Mouse (Mus musculus): ENCODE measurements at regions not wholly inside any gene's neighbourhood (a gene's known extent, or its start where the extent isn't known, plus 50 kb on each side); places are given as distances from the start of the nearest gene placed in this dataset.

DNA sequence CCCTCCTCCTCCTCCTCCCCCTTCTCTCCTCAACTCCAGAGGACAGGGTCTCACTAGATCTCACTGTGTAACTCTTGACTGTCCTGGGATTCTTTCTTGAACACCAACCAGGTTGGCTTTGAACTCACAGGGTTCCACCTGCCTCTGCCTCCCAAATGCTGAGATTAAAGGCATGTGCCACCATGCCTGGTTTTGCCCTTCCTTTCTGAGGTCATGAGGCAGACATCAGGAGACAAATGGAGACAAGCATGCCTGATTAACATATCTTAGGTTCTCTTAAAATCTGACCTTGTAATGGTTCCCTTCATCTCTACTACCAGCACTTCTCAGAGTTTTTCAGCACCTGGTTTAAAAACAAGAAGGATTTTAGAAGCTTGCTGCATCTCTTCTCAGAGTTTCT lies 143.5 kb downstream of the Gm10260 start:
- H3K27ac ChIP-seq (ENCODE audit: poor library complexity, severe bottlenecking): no peak overlapping the region

DNA sequence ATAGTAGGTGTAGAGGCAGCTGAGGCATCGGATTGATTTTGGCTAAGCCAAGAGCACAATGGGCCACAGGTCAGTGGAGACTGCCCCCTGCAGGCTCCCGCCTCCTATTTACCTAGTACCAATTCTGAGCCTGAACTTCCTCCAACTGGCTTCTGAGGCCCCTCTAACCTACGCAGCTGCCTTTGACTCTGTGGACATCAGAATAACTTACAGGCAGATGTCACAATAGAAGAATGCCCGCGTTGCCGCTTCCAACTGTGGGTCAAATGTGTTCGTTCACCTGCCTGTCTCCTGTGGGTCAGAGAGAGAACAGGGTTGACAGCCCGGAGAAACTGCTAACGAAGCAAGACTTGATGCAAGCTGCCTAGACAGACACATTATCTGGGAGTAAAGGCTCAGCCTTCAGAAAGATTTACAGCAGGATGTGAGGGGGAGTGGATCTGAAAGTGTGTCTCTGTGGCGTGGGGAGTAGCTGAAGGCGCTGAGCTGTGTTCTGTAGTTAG lies 153.2 kb downstream of the Gm10260 start:
- ATAC-seq (ENCODE audit: insufficient number of reproducible peaks, low FRiP score): no peak
- Histone ChIP-seq H3K27me3 (replicated peaks) (no peaks in the 10 kb centered on the region), H3K27ac (ENCODE audit: poor library complexity, severe bottlenecking) (no peak overlapping the region), H3K4me3 (no peak overlapping the region), H3K4me2 (no peak overlapping the region), H3K36me3 (no peaks in the 10 kb centered on the region), H3K9ac (no peak overlapping the region), H3K9me3 (replicated peaks) (no peaks in the 10 kb centered on the region), H3K4me1 (replicated peaks) (peaks cover 1% of the 10 kb centered on the region)
- 39% methylated on average over 11 of the region's 11 CpGs for WGBS

More for the DNA sequence above, 143.5 kb downstream of the Gm10260 start:
- no peak for ATAC-seq (ENCODE audit: insufficient number of reproducible peaks, low FRiP score)
- Histone ChIP-seq H3K36me3 (no peaks in the 10 kb centered on the region), H3K27me3 (replicated peaks) (no peaks in the 10 kb centered on the region), H3K4me2 (no peak overlapping the region), H3K9me3 (replicated peaks) (no peaks in the 10 kb centered on the region), H3K4me1 (replicated peaks) (peaks cover 10% of the 10 kb centered on the region), H3K4me3 (no peak overlapping the region), H3K9ac (no peak overlapping the region)

DNA sequence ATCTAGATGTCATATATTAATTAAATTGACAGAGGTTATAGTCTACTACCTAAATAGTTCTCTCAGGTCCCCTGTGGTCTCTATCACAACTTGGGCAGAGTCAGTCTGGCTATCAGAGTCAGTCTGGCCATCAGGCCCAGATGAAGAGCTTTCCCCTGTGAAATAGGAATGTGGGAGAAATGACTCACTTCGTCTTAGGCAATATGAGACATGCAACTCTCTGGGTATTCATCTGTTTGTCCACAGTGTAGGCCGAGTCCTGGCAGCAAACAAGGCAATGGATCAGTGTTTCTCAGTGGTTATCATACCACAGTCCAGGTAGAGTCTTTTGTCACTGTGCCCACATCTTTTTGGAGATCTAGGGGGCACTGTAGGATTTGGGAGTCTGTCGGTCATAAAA lies 156.0 kb downstream of the Gm10260 start:
- Histone ChIP-seq H3K9ac (no peak overlapping the region), H3K4me2 (no peak overlapping the region), H3K27ac (ENCODE audit: poor library complexity, severe bottlenecking) (no peak overlapping the region), H3K4me3 (no peak overlapping the region), H3K27me3 (replicated peaks) (no peaks in the 10 kb centered on the region), H3K9me3 (replicated peaks) (no peaks in the 10 kb centered on the region), H3K4me1 (replicated peaks) (peaks cover 7% of the 10 kb centered on the region), H3K36me3 (no peaks in the 10 kb centered on the region)
- no peak for ATAC-seq (ENCODE audit: insufficient number of reproducible peaks, low FRiP score)
- WGBS: 69% methylated on average over 3 of the region's 3 CpGs

DNA sequence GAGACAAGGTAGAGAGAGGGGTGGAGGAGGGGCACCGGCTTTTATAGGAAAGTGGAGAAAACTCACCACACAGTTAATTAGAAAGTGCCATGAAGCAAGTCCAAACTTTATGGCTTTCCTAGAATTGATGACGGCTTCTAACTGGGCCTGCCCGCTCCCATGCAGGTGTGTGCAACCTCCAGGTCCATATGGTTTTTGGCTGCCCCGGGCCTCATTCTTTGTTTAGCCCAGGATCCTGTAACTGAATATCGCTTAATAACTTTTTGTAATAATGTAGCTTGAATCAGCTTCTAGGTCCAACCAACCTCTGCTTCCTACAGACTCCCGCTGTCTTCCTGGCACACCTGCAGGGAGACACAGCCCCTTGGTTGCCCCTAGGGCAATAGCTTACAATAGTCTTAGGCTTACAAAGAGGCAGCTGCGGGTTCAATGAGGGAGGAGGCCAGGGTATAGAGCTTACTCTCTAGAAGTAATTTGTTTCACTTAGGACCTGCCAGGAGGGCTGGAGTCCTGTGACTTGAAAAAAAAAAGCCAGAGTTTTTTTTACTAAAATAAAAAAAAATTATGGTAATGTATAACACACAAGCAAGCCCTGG lies 159.2 kb downstream of the Gm10260 start:
- H3K4me2 ChIP-seq: no peak overlapping the region
- no peak overlapping the region for H3K4me3 ChIP-seq
- no peaks in the 10 kb centered on the region for H3K36me3 ChIP-seq
- H3K27me3 ChIP-seq (replicated peaks): no peaks in the 10 kb centered on the region
- H3K4me1 ChIP-seq (replicated peaks): peaks cover 13% of the 10 kb centered on the region
- H3K9me3 ChIP-seq (replicated peaks): peaks cover 6% of the 10 kb centered on the region
- no peak for ATAC-seq (ENCODE audit: insufficient number of reproducible peaks, low FRiP score)
- H3K9ac ChIP-seq: no peak overlapping the region
- 86% methylated on average over 7 of the region's 7 CpGs for WGBS
- H3K27ac ChIP-seq (ENCODE audit: poor library complexity, severe bottlenecking): no peak overlapping the region

DNA sequence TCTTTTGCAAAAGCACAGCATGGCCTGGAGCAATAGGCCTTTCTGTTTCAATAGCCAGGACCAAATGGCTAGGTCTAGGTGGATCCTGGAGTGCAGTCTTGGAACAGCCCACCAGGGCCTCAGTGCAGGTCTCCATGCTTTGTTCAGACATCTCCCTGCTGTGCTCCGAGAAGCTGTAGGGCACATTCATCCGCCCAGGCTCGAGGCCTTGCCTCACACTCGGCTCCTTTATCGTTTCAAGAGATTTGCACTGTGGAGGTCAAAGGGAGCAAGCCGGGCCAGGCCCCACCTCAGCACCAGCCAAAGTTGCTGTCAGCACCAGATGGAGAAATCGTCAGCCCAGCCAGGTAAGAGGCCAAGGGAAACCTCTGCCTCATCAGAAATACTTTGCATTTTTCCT lies 160.3 kb downstream of the Gm10260 start:
- peaks cover 13% of the 10 kb centered on the region for H3K4me1 ChIP-seq (replicated peaks)
- H3K9me3 ChIP-seq (replicated peaks): peaks cover 6% of the 10 kb centered on the region
- H3K4me2 ChIP-seq: no peak overlapping the region
- 52% methylated on average over 7 of the region's 7 CpGs for WGBS
- no peaks in the 10 kb centered on the region for H3K36me3 ChIP-seq
- H3K9ac ChIP-seq: no peak overlapping the region
- no peak for ATAC-seq (ENCODE audit: insufficient number of reproducible peaks, low FRiP score)
- no peak overlapping the region for H3K27ac ChIP-seq (ENCODE audit: poor library complexity, severe bottlenecking)
- no peak overlapping the region for H3K4me3 ChIP-seq
- no peaks in the 10 kb centered on the region for H3K27me3 ChIP-seq (replicated peaks)

DNA sequence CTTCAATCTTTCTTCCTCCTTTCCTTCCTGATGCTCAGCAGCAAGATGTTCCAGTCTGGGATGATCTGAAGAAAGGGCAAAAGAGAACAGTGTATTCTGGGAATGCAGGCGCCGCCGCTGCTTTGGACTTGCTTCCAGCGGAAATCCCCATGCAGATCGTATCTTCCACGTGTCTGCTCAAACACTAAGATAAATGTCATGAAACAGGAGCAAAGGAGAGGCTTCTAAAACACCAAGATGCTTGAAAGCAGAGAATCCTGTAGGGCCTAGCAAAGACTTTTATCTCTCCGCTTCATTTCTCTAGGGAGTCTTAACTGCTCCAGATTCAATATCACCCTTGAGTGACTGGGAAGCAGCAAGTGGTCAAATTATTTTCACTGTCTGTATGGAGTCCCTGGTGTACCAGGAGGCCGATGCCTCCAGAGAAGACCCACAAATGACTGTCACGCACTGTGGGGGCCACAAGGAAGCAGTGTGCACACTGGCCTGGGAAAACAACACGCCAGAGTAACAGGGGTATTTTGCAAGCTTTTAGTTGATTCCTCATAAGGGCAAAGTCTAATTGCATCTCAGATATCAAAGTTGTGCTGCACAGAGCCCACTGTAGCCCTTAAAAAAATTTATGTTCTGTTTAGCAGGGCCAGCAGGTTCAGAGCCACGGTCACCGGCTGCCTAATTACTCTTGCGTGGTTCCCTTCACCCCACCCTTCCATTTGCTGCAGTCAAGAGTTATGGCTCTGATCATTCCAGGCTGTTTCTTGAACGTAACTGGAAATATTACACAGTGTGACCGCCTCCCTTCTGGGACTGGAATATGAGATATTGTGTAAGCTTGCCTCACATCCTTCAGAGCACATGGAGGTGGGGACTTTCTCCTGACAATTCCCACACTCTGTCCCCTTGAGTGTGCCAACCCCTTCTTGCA lies 161.7 kb downstream of the Gm10260 start:
- Histone ChIP-seq H3K27ac (ENCODE audit: poor library complexity, severe bottlenecking) (no peak overlapping the region), H3K9me3 (replicated peaks) (peaks cover 6% of the 10 kb centered on the region), H3K36me3 (no peaks in the 10 kb centered on the region), H3K9ac (no peak overlapping the region), H3K4me2 (no peak overlapping the region), H3K4me1 (replicated peaks) (peaks cover 13% of the 10 kb centered on the region), H3K27me3 (replicated peaks) (no peaks in the 10 kb centered on the region), H3K4me3 (no peak overlapping the region)
- 73% methylated on average over 15 of the region's 15 CpGs for WGBS
- no peak for ATAC-seq (ENCODE audit: insufficient number of reproducible peaks, low FRiP score)

DNA sequence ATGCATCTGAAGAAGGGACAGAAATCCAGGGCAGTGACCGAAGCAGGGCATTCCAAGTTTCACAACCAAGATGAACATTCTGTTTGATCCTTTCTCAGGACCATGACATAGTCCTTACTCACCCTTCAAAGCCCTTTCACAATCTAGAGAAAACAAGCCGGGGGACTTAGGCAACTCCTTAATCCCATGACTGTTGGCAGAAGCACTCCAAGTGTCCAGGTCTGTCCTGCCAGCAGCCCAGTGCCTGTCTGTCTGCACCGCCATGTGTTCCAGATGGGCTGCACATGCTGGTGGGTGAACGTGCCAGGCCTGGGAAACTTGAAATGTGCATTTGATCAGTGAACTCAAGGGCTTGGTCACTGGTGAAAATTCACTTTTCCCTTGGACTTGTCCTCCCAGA lies 165.6 kb downstream of the Gm10260 start:
- no peak overlapping the region for H3K4me3 ChIP-seq
- H3K27ac ChIP-seq (ENCODE audit: poor library complexity, severe bottlenecking): no peak overlapping the region
- no peak overlapping the region for H3K4me2 ChIP-seq
- 0 out of 2 replicates have a peak, but pooled peaks cover 6% of the 10 kb centered on the region for H3K4me1 ChIP-seq (replicated peaks)
- peaks cover 6% of the 10 kb centered on the region for H3K9me3 ChIP-seq (replicated peaks)
- no peak overlapping the region for H3K9ac ChIP-seq
- H3K36me3 ChIP-seq: no peaks in the 10 kb centered on the region
- H3K27me3 ChIP-seq (replicated peaks): no peaks in the 10 kb centered on the region
- 75% methylated on average over 4 of the region's 4 CpGs for WGBS
- no peak for ATAC-seq (ENCODE audit: insufficient number of reproducible peaks, low FRiP score)

DNA sequence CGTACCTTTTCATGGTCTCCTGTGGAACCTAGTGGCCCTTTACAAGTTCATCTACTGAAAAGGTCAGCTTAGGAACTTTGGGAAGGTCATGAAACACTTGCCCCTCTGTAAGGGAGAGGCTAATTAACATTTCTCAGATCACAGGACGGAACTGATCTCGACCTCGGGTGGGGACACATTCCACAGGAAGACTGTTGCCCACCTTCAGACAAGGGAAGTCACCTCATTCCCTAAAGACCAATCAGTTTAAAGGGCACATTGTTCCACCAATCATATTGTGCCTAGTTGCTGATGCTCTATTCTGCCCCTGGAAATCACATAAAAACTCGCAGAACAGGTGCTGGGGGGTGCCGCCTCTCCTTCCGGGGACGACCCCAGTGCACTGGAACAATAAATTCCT lies 170.8 kb downstream of the Gm10260 start:
- no peak overlapping the region for H3K27ac ChIP-seq (ENCODE audit: poor library complexity, severe bottlenecking)
- no peak overlapping the region for H3K9ac ChIP-seq
- peaks cover 3% of the 10 kb centered on the region; the same call in 1 of the 2 replicates for H3K9me3 ChIP-seq (replicated peaks)
- ATAC-seq (ENCODE audit: insufficient number of reproducible peaks, low FRiP score): no peak
- H3K4me2 ChIP-seq: no peak overlapping the region
- H3K27me3 ChIP-seq (replicated peaks): no peaks in the 10 kb centered on the region
- 79% methylated on average over 8 of the region's 8 CpGs for WGBS
- H3K36me3 ChIP-seq: no peaks in the 10 kb centered on the region
- peaks cover 13% of the 10 kb centered on the region for H3K4me1 ChIP-seq (replicated peaks)
- no peak overlapping the region for H3K4me3 ChIP-seq

DNA sequence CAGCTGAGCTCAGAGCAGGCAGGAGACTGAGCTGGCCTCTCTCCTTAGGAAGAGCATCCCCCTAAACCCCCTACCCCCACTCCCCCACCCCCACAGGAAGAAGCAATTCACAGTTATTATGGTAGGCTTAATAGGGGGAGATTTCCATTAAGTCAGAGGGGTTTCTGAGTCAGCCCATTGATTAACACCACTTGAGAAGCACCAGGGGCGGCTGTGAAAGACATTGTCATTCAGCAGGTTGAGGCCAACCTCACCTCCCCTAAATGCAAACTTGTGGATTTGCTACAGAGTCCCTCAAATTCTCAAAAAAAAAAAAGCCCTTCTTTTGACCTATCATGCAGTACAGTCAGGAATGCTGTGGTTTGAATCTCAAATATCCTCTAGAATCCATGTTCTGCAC lies 172.3 kb downstream of the Gm10260 start:
- H3K36me3 ChIP-seq: no peaks in the 10 kb centered on the region
- H3K9ac ChIP-seq: no peak overlapping the region
- H3K4me3 ChIP-seq: no peak overlapping the region
- 40% methylated on average over 1 of the region's 1 CpGs for WGBS
- H3K4me2 ChIP-seq: no peak overlapping the region
- ATAC-seq (ENCODE audit: insufficient number of reproducible peaks, low FRiP score): no peak
- H3K27ac ChIP-seq (ENCODE audit: poor library complexity, severe bottlenecking): no peak overlapping the region
- H3K9me3 ChIP-seq (replicated peaks): peaks cover 3% of the 10 kb centered on the region; the same call in 1 of the 2 replicates
- no peaks in the 10 kb centered on the region for H3K27me3 ChIP-seq (replicated peaks)
- peaks cover 13% of the 10 kb centered on the region for H3K4me1 ChIP-seq (replicated peaks)

DNA sequence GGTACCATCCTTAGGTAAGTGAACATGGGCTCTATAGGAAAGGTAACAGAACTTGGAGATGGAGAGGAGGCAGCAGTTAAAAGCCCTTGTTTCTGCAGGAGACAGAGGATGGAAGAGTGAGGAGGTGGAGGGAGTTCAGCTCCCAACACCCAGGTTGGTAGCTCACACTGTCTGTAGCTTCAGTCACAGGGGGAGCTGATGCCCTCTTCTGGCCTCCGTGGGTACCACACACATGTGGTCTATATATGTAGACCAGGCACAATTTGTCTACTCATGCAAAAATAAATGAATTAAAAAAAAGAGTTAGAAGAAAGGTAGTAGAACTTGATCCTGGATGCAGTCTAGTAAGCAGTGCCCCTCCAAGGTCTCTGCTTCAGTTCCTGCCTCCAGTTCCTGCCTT lies 173.3 kb downstream of the Gm10260 start:
- no peak overlapping the region for H3K4me2 ChIP-seq
- H3K36me3 ChIP-seq: no peaks in the 10 kb centered on the region
- no peak overlapping the region for H3K27ac ChIP-seq (ENCODE audit: poor library complexity, severe bottlenecking)
- H3K4me1 ChIP-seq (replicated peaks): peaks cover 13% of the 10 kb centered on the region
- no peaks in the 10 kb centered on the region for H3K27me3 ChIP-seq (replicated peaks)
- no peak for ATAC-seq (ENCODE audit: insufficient number of reproducible peaks, low FRiP score)
- no peak overlapping the region for H3K4me3 ChIP-seq
- no peak overlapping the region for H3K9ac ChIP-seq
- H3K9me3 ChIP-seq (replicated peaks): peaks cover 3% of the 10 kb centered on the region; the same call in 1 of the 2 replicates
- 86% methylated on average over 1 of the region's 1 CpGs for WGBS

DNA sequence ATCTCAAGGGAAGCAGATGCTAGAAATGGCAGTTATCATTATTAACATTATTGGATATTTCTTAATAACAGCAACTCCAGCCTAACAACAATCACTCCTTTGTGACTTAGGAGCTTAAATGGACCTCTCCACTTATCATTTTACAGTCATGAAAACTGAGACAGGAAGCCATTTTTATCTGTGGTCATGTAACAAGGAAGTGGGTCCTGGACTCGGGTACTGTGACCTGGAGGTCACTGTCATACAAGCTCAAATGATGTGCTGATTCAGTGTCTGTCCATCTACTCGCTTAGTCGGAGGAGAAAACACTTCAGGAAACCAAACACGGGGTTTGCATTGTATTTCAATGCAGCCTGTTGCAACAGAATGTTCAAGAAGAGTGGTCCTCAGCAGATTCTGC lies 176.4 kb downstream of the Gm10260 start:
- H3K36me3 ChIP-seq: no peaks in the 10 kb centered on the region
- H3K4me3 ChIP-seq: no peak overlapping the region
- ATAC-seq (ENCODE audit: insufficient number of reproducible peaks, low FRiP score): no peak
- H3K9me3 ChIP-seq (replicated peaks): peaks cover 3% of the 10 kb centered on the region; the same call in 1 of the 2 replicates
- H3K27me3 ChIP-seq (replicated peaks): no peaks in the 10 kb centered on the region
- no peak overlapping the region for H3K9ac ChIP-seq
- H3K4me1 ChIP-seq (replicated peaks): peaks cover 32% of the 10 kb centered on the region
- WGBS: 53% methylated on average over 4 of the region's 4 CpGs
- no peak overlapping the region for H3K4me2 ChIP-seq
- H3K27ac ChIP-seq (ENCODE audit: poor library complexity, severe bottlenecking): no peak overlapping the region
